Mouse (Mus musculus): Measurements from ENCODE around the gene Sirt1.

GRCm38 (mm10) chr10:63415850-63416249, 34.3 kb upstream of the Sirt1 start:
- TF ChIP-seq CTCF (IDR thresholded peaks at IDR 0.05; ENCODE audit: borderline replicate concordance, extremely low read depth, insufficient read depth, insufficient read length) (no peak), POLR2A (IDR thresholded peaks at IDR 0.05; ENCODE audit: borderline replicate concordance, extremely low read depth, insufficient read depth, insufficient read length, poor library complexity, severe bottlenecking) (no peak)
